Mouse (Mus musculus) olfactory bulb, adult 2 months (tissue): Measurements from ENCODE around the gene Pkd1l1.

ENCODE experiments used
- CTCF ChIP-seq: fragments of 200-500 bp; IDR thresholded peaks from 2 replicates; pipeline ENCODE4 v1.5.1; 2012; ENCODE audit warnings: low read depth, mild to moderate bottlenecking, low read length, moderate library complexity; ENCODE audit not compliant: insufficient read depth
- POLR2A ChIP-seq: fragments of 200-500 bp; IDR thresholded peaks from 2 replicates; pipeline ENCODE4 v1.6.1; 2012; ENCODE audit warnings: mild to moderate bottlenecking, low read depth, low read length, moderate library complexity; ENCODE audit not compliant: insufficient read depth

- TF ChIP-seq CTCF (no peak), POLR2A (no peak)
These were observed 142.5 kb downstream of the Pkd1l1 start for GRCm38 (mm10) chr11:8830551-8830950.
